Mouse (Mus musculus) small intestine, adult 10 weeks (tissue): ENCODE data around the gene Thra. TPM values are rescaled to one million over a fixed set of nuclear protein-coding genes. Genes with fewer than 3 reads are reported as not detected.

Experiments
- polyA plus RNA-seq: library from polyadenylated mRNA; stranded (reverse); fragments of 350-450 nt; fragmentation: Illumina TruSeq; extraction: RNeasy Lipid Tissue Mini Kit (QIAGEN cat#74804); gene quantifications from one replicate; pipeline ENCODE4 v1.2.3, GENCODE M21; 2014; ENCODE audit warnings: low replicate concordance

Thra gene
- 3.7 TPM for polyA plus RNA-seq

DNA sequence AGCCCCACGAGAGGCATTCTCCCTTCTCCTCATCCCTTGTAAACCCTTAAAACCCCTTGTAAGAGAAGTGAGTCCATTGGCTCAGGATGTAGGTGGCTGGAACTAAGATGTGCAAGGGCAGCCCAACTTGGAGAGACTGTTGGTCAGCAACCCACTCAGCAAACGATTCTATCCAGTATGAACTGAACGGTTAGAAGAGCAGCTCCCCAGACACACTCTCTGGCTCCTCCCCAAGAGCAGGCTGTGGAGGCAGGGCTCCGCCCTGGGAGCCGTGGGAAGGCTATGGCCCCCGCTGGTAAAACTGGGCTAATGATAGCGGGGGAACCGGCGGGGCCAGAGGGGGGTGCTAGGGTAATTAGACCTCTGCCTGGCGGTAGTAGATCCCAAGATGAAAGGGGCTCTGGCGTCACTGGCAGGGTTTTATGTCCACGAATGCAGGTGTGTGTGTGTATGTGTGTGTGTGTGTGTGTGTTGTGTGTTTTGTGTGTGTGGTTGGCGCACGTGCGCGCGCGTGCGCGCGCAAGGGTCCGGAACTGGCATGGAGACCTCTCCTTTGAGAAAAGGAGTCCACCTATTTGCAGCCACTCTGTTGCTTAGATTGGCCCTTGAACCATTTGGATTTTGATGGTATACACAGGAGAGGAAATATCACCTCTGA is at the start of gene Thra:
Gene Thra (plus strand): TSS at position 246 of the 658 bp plus-strand sequence.

DNA sequence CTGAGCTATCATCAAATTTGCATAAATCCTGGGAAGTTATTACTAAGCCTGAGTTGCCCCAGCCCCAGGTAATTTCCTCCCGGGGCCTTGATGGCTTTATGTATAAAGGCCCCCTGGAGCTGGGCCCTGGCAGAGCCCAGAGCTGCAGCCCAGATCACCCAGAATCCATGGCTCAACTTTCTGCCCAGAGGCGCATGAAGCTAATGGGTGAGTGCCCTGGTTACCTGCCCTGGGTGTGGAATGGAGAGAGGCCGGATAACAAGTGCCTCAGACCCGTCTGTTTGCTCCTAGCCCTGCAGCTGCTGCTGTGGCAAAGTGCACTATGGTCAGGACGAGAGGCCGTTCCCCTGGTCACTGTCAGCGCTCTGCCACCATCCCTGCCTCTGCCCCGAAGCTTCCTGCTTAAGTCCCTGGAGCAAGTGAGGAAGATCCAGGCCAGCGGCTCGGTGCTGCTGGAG is 39.2 kb upstream of the Thra start, which contains the start of gene Csf3:
Gene Csf3 (plus strand): TSS at position 51 of the 458 bp plus-strand sequence.

DNA sequence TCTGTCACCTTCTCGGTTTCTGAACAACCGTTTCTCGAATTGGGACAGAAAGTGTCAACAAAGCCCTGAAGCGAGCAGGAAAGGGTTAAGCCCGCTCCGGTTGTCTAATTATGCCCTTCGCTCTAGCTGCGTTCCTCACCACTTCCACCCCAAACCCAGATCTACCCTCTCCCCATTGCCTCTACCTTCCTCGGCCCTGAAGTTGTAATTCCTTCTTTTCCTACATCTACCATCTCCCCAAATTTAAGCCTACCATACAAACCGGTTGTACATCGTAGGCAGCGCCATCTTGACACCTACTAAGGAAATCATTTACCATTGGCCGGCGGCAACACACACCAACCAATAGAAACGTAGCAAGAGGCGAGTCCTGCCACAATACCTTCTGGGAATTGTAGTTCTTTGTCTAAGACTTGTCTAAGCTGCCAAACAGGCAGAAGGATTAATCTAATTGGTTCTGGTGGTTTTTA is 11.3 kb upstream of the Thra start, which contains the start of gene Med24:
Gene Med24 (minus strand): TSS at position 317 of the 470 bp plus-strand sequence.

DNA sequence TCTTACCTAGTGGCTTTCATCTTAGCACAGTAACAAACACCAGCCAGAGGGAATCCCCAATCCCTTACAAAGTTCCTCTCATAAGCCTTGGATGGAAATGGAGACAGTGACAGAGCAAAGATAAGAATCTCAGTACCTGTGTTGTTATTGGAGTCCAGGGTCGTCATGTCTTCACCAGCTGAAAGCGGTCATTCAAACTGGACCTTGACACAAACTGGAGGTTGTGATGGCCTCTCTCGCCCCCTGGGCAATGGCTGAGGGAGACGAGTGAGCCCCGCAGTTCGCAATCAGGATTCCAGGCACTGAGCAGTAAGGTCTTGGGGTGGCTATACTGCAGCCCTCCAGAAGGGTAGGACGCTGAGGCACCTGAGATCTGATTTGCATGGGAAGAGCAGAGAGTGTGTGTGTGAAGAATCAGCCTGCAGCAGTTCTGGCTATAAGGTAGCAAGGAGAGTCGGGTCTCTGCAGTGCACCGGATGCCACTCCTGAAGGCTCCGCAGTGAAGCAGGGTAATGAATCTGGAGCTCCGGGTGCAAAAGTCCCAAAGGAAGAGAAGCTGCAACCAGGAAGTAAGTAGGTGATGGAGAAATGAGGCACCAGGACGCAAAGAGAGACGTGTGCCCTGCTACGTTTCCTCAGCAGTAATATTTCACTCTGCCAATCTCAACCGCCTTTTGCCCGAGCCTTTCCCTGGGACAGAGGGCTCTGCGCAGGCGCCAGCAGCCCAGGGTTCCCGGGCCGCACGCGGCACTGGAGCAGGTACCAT is 34.3 kb downstream of the Thra start, which contains the start of gene Nr1d1:
Gene Nr1d1 (minus strand): TSS at position 752 of the 766 bp plus-strand sequence.

DNA sequence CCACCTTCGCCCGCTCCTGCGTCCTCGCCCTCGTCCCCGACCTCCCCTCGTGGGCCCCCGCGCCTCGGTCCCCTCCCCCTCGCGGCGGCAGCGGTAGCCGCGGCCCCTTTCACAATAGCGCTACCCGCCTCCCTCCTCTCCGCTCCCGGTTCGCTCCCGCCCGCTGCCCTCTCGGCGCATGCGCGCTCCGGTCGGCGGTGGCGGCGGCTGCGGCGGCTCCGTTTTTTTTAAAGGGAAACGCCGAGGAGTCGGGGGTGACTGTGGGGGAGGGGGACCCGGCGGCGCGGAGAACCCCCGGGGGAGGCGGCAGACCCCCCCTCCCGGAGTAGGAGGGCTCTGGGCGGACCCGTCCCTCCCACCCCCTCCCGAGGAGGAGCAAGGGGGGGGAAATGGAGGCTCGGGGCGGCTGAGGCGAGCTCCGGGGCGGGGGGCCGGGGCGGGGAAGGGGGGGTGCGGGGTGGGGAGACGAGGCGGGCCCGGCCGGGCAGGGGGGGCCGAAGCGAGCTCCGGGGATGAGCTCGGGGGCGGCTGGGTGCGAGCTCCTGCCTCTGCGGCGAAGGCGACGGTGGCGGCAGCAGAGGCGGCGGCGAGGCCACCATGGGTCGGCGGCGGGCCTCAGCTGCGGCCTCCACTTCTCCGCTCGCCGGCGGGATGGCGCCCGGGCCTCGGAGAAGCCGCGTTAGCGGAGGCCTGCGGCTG is 54.7 kb downstream of the Thra start, which contains the start of gene Msl1:
Gene Msl1 (plus strand): TSS at position 502 of the 699 bp plus-strand sequence.

DNA sequence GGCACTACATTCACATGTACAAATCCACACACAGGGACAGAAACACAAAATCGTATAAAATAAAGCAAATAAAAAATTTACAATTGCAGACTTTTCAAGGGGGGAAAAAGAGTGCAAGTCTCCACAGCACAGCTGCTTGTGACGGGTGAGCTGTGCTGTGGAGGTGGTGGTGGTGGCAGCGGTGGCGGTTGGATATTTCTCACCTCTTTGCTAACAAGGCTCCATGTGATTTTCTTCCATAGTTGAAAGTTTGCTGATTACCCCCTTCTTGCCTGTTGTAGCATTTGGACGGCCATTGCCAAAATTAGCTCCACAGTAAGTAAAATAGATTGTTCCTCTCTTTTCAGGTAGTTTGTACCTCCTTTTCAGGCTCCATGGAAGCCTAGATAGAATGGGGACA is 64.2 kb downstream of the Thra start, which contains the start of gene Casc3:
Gene Casc3 (plus strand): TSS at position 301 of the 400 bp plus-strand sequence.

Other genes starting within 250 kb of the Thra start
- 5.1 TPM for gene Ikzf3, start 194.6 kb upstream of the Thra start, polyA plus RNA-seq
- 1.0 TPM for gene Zpbp2, start 189.5 kb upstream of the Thra start, polyA plus RNA-seq
- gene Ormdl3, start 153.3 kb upstream of the Thra start, polyA plus RNA-seq: 5.3 TPM
- gene Lrrc3c, start 142.3 kb upstream of the Thra start, polyA plus RNA-seq: not detected
- gene Gm12355, start 115.0 kb upstream of the Thra start, polyA plus RNA-seq: not detected
- not detected for gene Gsdma3, start 114.3 kb upstream of the Thra start, polyA plus RNA-seq
- gene Gsdma2, start 93.9 kb upstream of the Thra start, polyA plus RNA-seq: 0.71 TPM
- 0.33 TPM for gene Gsdma, start 76.3 kb upstream of the Thra start, polyA plus RNA-seq
- gene Psmd3, start 58.1 kb upstream of the Thra start, polyA plus RNA-seq: 9.9 TPM
- gene Csf3, start 39.4 kb upstream of the Thra start, polyA plus RNA-seq: not detected
- 0.97 TPM for gene Med24, start 11.2 kb upstream of the Thra start, polyA plus RNA-seq
- gene Nr1d1, start 34.7 kb downstream of the Thra start, polyA plus RNA-seq: 3.0 TPM
- gene Msl1, start 54.9 kb downstream of the Thra start, polyA plus RNA-seq: 71.9 TPM
- 18.7 TPM for gene Casc3, start 64.3 kb downstream of the Thra start, polyA plus RNA-seq
- gene Rapgefl1, start 96.1 kb downstream of the Thra start, polyA plus RNA-seq: 4.2 TPM
- gene Wipf2, start 123.0 kb downstream of the Thra start, polyA plus RNA-seq: 19.3 TPM
- gene Cdc6, start 167.2 kb downstream of the Thra start, polyA plus RNA-seq: 3.2 TPM
- 0.74 TPM for gene Rara, start 187.2 kb downstream of the Thra start, polyA plus RNA-seq
- gene Gjd3, start 242.4 kb downstream of the Thra start, polyA plus RNA-seq: not detected